Mouse (Mus musculus): Measurements from ENCODE around the gene Sema5b.

Gene Sema5b

GRCm38 (mm10) chr16:35541117-35541641 is at the start of gene Sema5b:
Sema5b (plus strand) TSS chr16:35541145.
- peak; percentile 33 for DNase-seq (ENCODE audit: low spot score)

- no peak for DNase-seq (ENCODE audit: low spot score)
Measured at GRCm38 (mm10) chr16:35500342-35500741, 40.6 kb upstream of the Sema5b start.

GRCm38 (mm10) chr16:35501106-35501760 is 39.7 kb upstream of the Sema5b start:
- DNase-seq (ENCODE audit: low spot score): no peak

- DNase-seq (ENCODE audit: low spot score): no peak
Measured at GRCm38 (mm10) chr16:35502456-35502855, 38.5 kb upstream of the Sema5b start.

- DNase-seq (ENCODE audit: low spot score): no peak
Measured at GRCm38 (mm10) chr16:35504266-35504665, 36.7 kb upstream of the Sema5b start.

GRCm38 (mm10) chr16:35505786-35506185 is 35.2 kb upstream of the Sema5b start:
- no peak for DNase-seq (ENCODE audit: low spot score)

- no peak for DNase-seq (ENCODE audit: low spot score)
Measured at GRCm38 (mm10) chr16:35508581-35508980, 32.4 kb upstream of the Sema5b start.

GRCm38 (mm10) chr16:35509331-35510070 is 31.4 kb upstream of the Sema5b start:
- DNase-seq (ENCODE audit: low spot score): no peak

- no peak for DNase-seq (ENCODE audit: low spot score)
Measured at GRCm38 (mm10) chr16:35515977-35516612, 24.9 kb upstream of the Sema5b start.

- DNase-seq (ENCODE audit: low spot score): no peak
Measured at GRCm38 (mm10) chr16:35517976-35518951, 22.7 kb upstream of the Sema5b start.

GRCm38 (mm10) chr16:35519245-35519644 is 21.7 kb upstream of the Sema5b start:
- no peak for DNase-seq (ENCODE audit: low spot score)

- DNase-seq (ENCODE audit: low spot score): no peak
Measured at GRCm38 (mm10) chr16:35524200-35524599, 16.7 kb upstream of the Sema5b start.

GRCm38 (mm10) chr16:35534630-35535029 is 6.3 kb upstream of the Sema5b start:
- no peak for DNase-seq (ENCODE audit: low spot score)

GRCm38 (mm10) chr16:35537651-35538050 is 3.3 kb upstream of the Sema5b start:
- DNase-seq (ENCODE audit: low spot score): no peak

- no peak for DNase-seq (ENCODE audit: low spot score)
Measured at GRCm38 (mm10) chr16:35539041-35539440, 1.9 kb upstream of the Sema5b start.

GRCm38 (mm10) chr16:35540333-35541116 is 420 bp upstream of the Sema5b start:
- peak; percentile 37 for DNase-seq (ENCODE audit: low spot score)

- DNase-seq (ENCODE audit: low spot score): no peak
Measured at GRCm38 (mm10) chr16:35541661-35542420, 896 bp downstream of the Sema5b start.

- no peak for DNase-seq (ENCODE audit: low spot score)
Measured at GRCm38 (mm10) chr16:35542421-35542780, 1.5 kb downstream of the Sema5b start.

GRCm38 (mm10) chr16:35545723-35546122 is 4.8 kb downstream of the Sema5b start:
- no peak for DNase-seq (ENCODE audit: low spot score)

- no peak for DNase-seq (ENCODE audit: low spot score)
Measured at GRCm38 (mm10) chr16:35547966-35548365, 7.0 kb downstream of the Sema5b start.
